8 mouse cellular contexts compared by ENCODE assay signal in the genomic region with DNA sequence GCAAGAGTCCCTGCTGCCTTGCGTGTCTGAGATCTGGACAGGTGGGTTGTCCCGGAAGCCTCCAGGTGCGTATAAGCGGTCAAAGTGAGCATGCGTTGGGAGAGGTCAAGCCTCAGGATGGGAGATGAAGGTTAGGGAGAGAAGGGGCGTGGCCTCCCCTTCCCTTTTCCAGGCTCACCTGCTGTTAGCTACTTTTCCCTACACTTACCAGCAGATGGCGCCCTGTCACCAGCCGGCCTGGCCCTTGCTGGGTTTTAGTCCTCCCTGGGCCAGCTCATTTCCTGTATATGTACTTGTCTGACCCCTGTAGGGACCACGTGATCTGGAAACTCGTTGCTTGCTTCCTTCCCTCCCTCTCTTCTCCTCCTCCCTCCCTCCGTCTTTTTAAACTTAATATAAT. TPM values are rescaled to one million over a fixed set of nuclear protein-coding genes. Genes with fewer than 3 reads are reported as not detected.
DNase-seq lines count a peak whose midpoint lies in the region; ATAC-seq and TF ChIP-seq lines count a peak whose summit lies in the region.

No protein-coding gene starts in this region.

- TF ChIP-seq CTCF in bone marrow, adult 2 months (IDR thresholded peaks at IDR 0.05; ENCODE audit: control insufficient read depth, insufficient read depth, low read length) = peak; percentile 97

- DNase-seq in B cell, adult 2 months = peak; percentile 76 to 77
- DNase-seq in liver, embryonic 11.5 days (ENCODE audit: low spot score) = peak; percentile 82
- DNase-seq in naive thymus-derived CD4-positive, alpha-beta T cell, adult 2 months (ENCODE audit: low read depth) = peak; percentile 82

- 0 out of 2 replicates have a peak, but pooled peaks have one; percentile 18 for ATAC-seq in heart, embryonic 11.5 days (replicated peaks; ENCODE audit: insufficient number of reproducible peaks, low FRiP score, low TSS enrichment)
- ATAC-seq in kidney, embryonic 15.5 days (replicated peaks; ENCODE audit: low FRiP score) = peak; percentile 62; the same call in 1 of the 2 replicates
- ATAC-seq in liver, embryonic 11.5 days (replicated peaks; ENCODE audit: low FRiP score) = peak; percentile 80
- peak; percentile 75; the same call in 1 of the 2 replicates for ATAC-seq in stomach, embryonic 16.5 days (ENCODE audit: insufficient read depth, low FRiP score)

- 20% methylated on average over 11 of the region's 11 CpGs for WGBS in bone marrow, adult 2 months
- WGBS in heart, embryonic 11.5 days (ENCODE audit: insufficient replicate concordance) = 6% methylated on average over 11 of the region's 11 CpGs
- WGBS in kidney, embryonic 15.5 days = 10% methylated on average over 11 of the region's 11 CpGs
- 5% methylated on average over 11 of the region's 11 CpGs for WGBS in liver, embryonic 11.5 days
- 10% methylated on average over 11 of the region's 11 CpGs for WGBS in stomach, embryonic 16.5 days

- H3K4me3 ChIP-seq in bone marrow, adult 2 months (replicated peaks; ENCODE audit: control insufficient read depth, low read depth, low read length) = no peak overlapping the region
- peak overlapping the region; percentile 58 for H3K4me3 ChIP-seq in erythroblast, embryonic 14.5 days (replicated peaks)
- no peak overlapping the region for H3K4me3 ChIP-seq in heart, embryonic 11.5 days (ENCODE audit: low read depth, low read length)
- H3K4me3 ChIP-seq in kidney, embryonic 15.5 days (replicated peaks) = no peak overlapping the region
- peak overlapping the region; percentile 18; the same call in 1 of the 2 replicates for H3K4me3 ChIP-seq in liver, embryonic 11.5 days (ENCODE audit: low read depth, low read length)
- no peak overlapping the region for H3K4me3 ChIP-seq in stomach, embryonic 16.5 days (replicated peaks; ENCODE audit: low read length)

- no peaks in the 10 kb centered on the region for H3K9me3 ChIP-seq in erythroblast, embryonic 14.5 days (ENCODE audit: control insufficient read depth, low read length)
- no peaks in the 10 kb centered on the region for H3K9me3 ChIP-seq in heart, embryonic 11.5 days (replicated peaks; ENCODE audit: control insufficient read depth, low read length)
- no peaks in the 10 kb centered on the region for H3K9me3 ChIP-seq in kidney, embryonic 15.5 days (replicated peaks)
- no peaks in the 10 kb centered on the region for H3K9me3 ChIP-seq in liver, embryonic 11.5 days (ENCODE audit: control insufficient read depth, low read length)
- no peaks in the 10 kb centered on the region for H3K9me3 ChIP-seq in stomach, embryonic 16.5 days (replicated peaks; ENCODE audit: control insufficient read depth, low read length)

- no peaks in the 10 kb centered on the region for H3K4me1 ChIP-seq in bone marrow, adult 2 months (ENCODE audit: control insufficient read depth, insufficient read depth, low read length)
- peaks cover 46% of the 10 kb centered on the region for H3K4me1 ChIP-seq in erythroblast, embryonic 14.5 days (ENCODE audit: control insufficient read depth)
- peaks cover 17% of the 10 kb centered on the region for H3K4me1 ChIP-seq in heart, embryonic 11.5 days (ENCODE audit: control insufficient read depth, insufficient read depth, low read length)
- peaks cover 36% of the 10 kb centered on the region for H3K4me1 ChIP-seq in kidney, embryonic 15.5 days
- peaks cover 11% of the 10 kb centered on the region for H3K4me1 ChIP-seq in liver, embryonic 11.5 days (replicated peaks; ENCODE audit: control insufficient read depth, insufficient read depth, low read length)
- peaks cover 8% of the 10 kb centered on the region; the same call in 1 of the 2 replicates for H3K4me1 ChIP-seq in stomach, embryonic 16.5 days (ENCODE audit: control insufficient read depth, insufficient read depth, low read length)

- no peaks in the 10 kb centered on the region for H3K27me3 ChIP-seq in erythroblast, embryonic 14.5 days (ENCODE audit: control insufficient read depth)
- no peaks in the 10 kb centered on the region for H3K27me3 ChIP-seq in heart, embryonic 11.5 days (ENCODE audit: control insufficient read depth, insufficient read depth, low read length)
- H3K27me3 ChIP-seq in kidney, embryonic 15.5 days = no peaks in the 10 kb centered on the region
- H3K27me3 ChIP-seq in liver, embryonic 11.5 days (replicated peaks; ENCODE audit: control insufficient read depth, insufficient read depth, low read length) = no peaks in the 10 kb centered on the region
- no peaks in the 10 kb centered on the region for H3K27me3 ChIP-seq in stomach, embryonic 16.5 days (ENCODE audit: control insufficient read depth, insufficient read depth, low read length)

- no peak overlapping the region for H3K9ac ChIP-seq in heart, embryonic 11.5 days (ENCODE audit: low read depth, low read length)
- no peak overlapping the region for H3K9ac ChIP-seq in kidney, embryonic 15.5 days
- peak overlapping the region; percentile 42 for H3K9ac ChIP-seq in liver, embryonic 11.5 days (ENCODE audit: low read depth, low read length)
- no peak overlapping the region for H3K9ac ChIP-seq in stomach, embryonic 16.5 days (ENCODE audit: low read length)

- peak overlapping the region; percentile 65; the same call in 1 of the 2 replicates for H3K27ac ChIP-seq in bone marrow, adult 2 months (ENCODE audit: control insufficient read depth, insufficient read depth, low read depth, low read length, poor library complexity)
- H3K27ac ChIP-seq in heart, embryonic 11.5 days (ENCODE audit: low read depth, low read length) = no peak overlapping the region
- no peak overlapping the region for H3K27ac ChIP-seq in kidney, embryonic 15.5 days
- peak overlapping the region; percentile 94 for H3K27ac ChIP-seq in liver, embryonic 11.5 days (ENCODE audit: low read depth, low read length)
- no peak overlapping the region for H3K27ac ChIP-seq in stomach, embryonic 16.5 days (ENCODE audit: low read length)

- peaks cover 21% of the 10 kb centered on the region for H3K36me3 ChIP-seq in erythroblast, embryonic 14.5 days (ENCODE audit: control insufficient read depth)
- no peaks in the 10 kb centered on the region for H3K36me3 ChIP-seq in heart, embryonic 11.5 days (ENCODE audit: control insufficient read depth, insufficient read depth, low read length)
- no peaks in the 10 kb centered on the region for H3K36me3 ChIP-seq in kidney, embryonic 15.5 days
- no peaks in the 10 kb centered on the region for H3K36me3 ChIP-seq in liver, embryonic 11.5 days (ENCODE audit: control insufficient read depth, insufficient read depth, low read length)
- no peaks in the 10 kb centered on the region for H3K36me3 ChIP-seq in stomach, embryonic 16.5 days (ENCODE audit: control insufficient read depth, insufficient read depth, low read length)

- 0 out of 2 replicates have a peak, but pooled peaks have one; percentile 18 for TF ChIP-seq POLR2A in bone marrow, adult 2 months (IDR thresholded peaks at IDR 0.05; ENCODE audit: borderline replicate concordance, control insufficient read depth, low read depth, low read length)

- H3K4me2 ChIP-seq in heart, embryonic 11.5 days = no peak overlapping the region; the same call in 1 of the 2 replicates
- 0 out of 2 replicates have a peak overlapping the region, but pooled peaks have one; percentile 16 for H3K4me2 ChIP-seq in kidney, embryonic 15.5 days
- peak overlapping the region; percentile 68 for H3K4me2 ChIP-seq in liver, embryonic 11.5 days
- H3K4me2 ChIP-seq in stomach, embryonic 16.5 days (ENCODE audit: low read depth, low read length) = 0 out of 2 replicates have a peak overlapping the region, but pooled peaks have one; percentile 7

RNA-seq across cellular contexts. Expression of gene Lrrc20, which starts 16.4 kb away (rescaled TPM):
- 4.5 and 7.2 TPM in 2 replicates for polyA plus RNA-seq in bone marrow, adult 2 months (2011; ENCODE audit: insufficient read depth, insufficient read length, low replicate concordance, missing spikeins)
- 2.4 and 2.9 TPM in 2 replicates for polyA plus RNA-seq in erythroblast, embryonic 14.5 days (2012)
- 12.1 and 14.8 TPM in 2 replicates for polyA plus RNA-seq in heart, embryonic 11.5 days (2014; fragmentation: Nextera tagmentation; extraction: Ambion mirVana)
- 8.1 and 8.4 TPM in 2 replicates for polyA plus RNA-seq in kidney, embryonic 15.5 days (2015; fragmentation: Nextera tagmentation; extraction: Ambion mirVana)
- 12.0 and 14.1 TPM in 2 replicates for polyA plus RNA-seq in liver, embryonic 11.5 days (2014; fragmentation: Nextera tagmentation; extraction: Ambion mirVana)
- 5.6 and 6.0 TPM in 2 replicates for polyA plus RNA-seq in stomach, embryonic 16.5 days (2015; fragmentation: Nextera tagmentation; extraction: Ambion mirVana)

RNA-seq across cellular contexts. Expression of gene Eif4ebp2, which starts 39.6 kb away (rescaled TPM):
- polyA plus RNA-seq in bone marrow, adult 2 months (2011; ENCODE audit: insufficient read depth, insufficient read length, low replicate concordance, missing spikeins) = 25.6 and 39.8 TPM in 2 replicates
- 6.2 and 6.5 TPM in 2 replicates for polyA plus RNA-seq in erythroblast, embryonic 14.5 days (2012)
- polyA plus RNA-seq in heart, embryonic 11.5 days (2014; fragmentation: Nextera tagmentation; extraction: Ambion mirVana) = 21.2 and 28.6 TPM in 2 replicates
- 69.4 and 70.0 TPM in 2 replicates for polyA plus RNA-seq in kidney, embryonic 15.5 days (2015; fragmentation: Nextera tagmentation; extraction: Ambion mirVana)
- 27.1 and 33.3 TPM in 2 replicates for polyA plus RNA-seq in liver, embryonic 11.5 days (2014; fragmentation: Nextera tagmentation; extraction: Ambion mirVana)
- 40.7 and 46.6 TPM in 2 replicates for polyA plus RNA-seq in stomach, embryonic 16.5 days (2015; fragmentation: Nextera tagmentation; extraction: Ambion mirVana)

Comparison
In these comparisons a context has a peak if more than half of its experiments do, and no peak if none do; other contexts are left out.
1. H3K27ac ChIP-seq: peak in bone marrow, adult 2 months (single experiment) and liver, embryonic 11.5 days (single experiment); none in heart, embryonic 11.5 days (single experiment), kidney, embryonic 15.5 days (single experiment) and stomach, embryonic 16.5 days (single experiment).
2. H3K4me3 ChIP-seq: peak in erythroblast, embryonic 14.5 days (single experiment) and liver, embryonic 11.5 days (single experiment); none in bone marrow, adult 2 months (single experiment), heart, embryonic 11.5 days (single experiment), kidney, embryonic 15.5 days (single experiment) and stomach, embryonic 16.5 days (single experiment).
3. ATAC-seq: peak in every context shown above with its lines; median percentile 80 in liver, embryonic 11.5 days; 75 in stomach, embryonic 16.5 days; 62 in kidney, embryonic 15.5 days; 18 in heart, embryonic 11.5 days.
4. Peak in every context shown above with its lines, with median percentiles within 50 percentile points of each other: DNase-seq.